Mouse (Mus musculus): ENCODE results near the gene Atg16l1. TPM values are rescaled to one million over a fixed set of nuclear protein-coding genes. Genes with fewer than 3 reads are reported as not detected.

The Atg16l1 gene
- total RNA-seq, 1 experiment, result 63.4 TPM

GRCm38 (mm10) chr1:87734153-87734552 is 21.5 kb upstream of the Atg16l1 start:
- H3K4me3 ChIP-seq (ENCODE audit: insufficient read depth in 1 of 2, low read depth in 1 of 2, low read length in 2 of 2, poor library complexity in 1 of 2, severe bottlenecking in 1 of 2), result no peak overlapping the region
- H3K36me3 ChIP-seq (ENCODE audit: control insufficient read depth, insufficient read depth, low read length, poor library complexity, severe bottlenecking), result no peaks in the 10 kb centered on the region
- H3K9me3 ChIP-seq (ENCODE audit: control insufficient read depth, insufficient read depth, low read depth, low read length), result no peaks in the 10 kb centered on the region
- H3K4me1 ChIP-seq (ENCODE audit: control insufficient read depth in 2 of 2, insufficient read depth in 2 of 2, low read length in 2 of 2, poor library complexity in 1 of 2), result peaks cover 8 to 9% of the 10 kb centered on the region in 2 experiments; a peak in 3 of 4 replicates
- no peak overlapping the region for H3K9ac ChIP-seq (ENCODE audit: insufficient read depth, low read depth, low read length, poor library complexity, severe bottlenecking)
- DNase-seq (ENCODE audit: low read depth, low spot score), result no peak
- in situ Hi-C loops (cut with MboI; ENCODE audit: low sequenced_read_pairs in 2 of 2, unreplicated experiment in 2 of 2), result no loop called here
- TF ChIP-seq MAFK (IDR thresholded peaks at IDR 0.05; ENCODE audit: insufficient read depth, low read depth, low read length) (no peak), HCFC1 (IDR thresholded peaks at IDR 0.05; ENCODE audit: borderline replicate concordance, insufficient read depth, low read length) (no peak), CHD2 (IDR thresholded peaks at IDR 0.05; ENCODE audit: low read depth, low read length) (no peak), ZNF384 (IDR thresholded peaks at IDR 0.05; ENCODE audit: low read depth, low read length) (no peak), ZC3H11A (IDR thresholded peaks at IDR 0.05; ENCODE audit: borderline replicate concordance, low read depth, low read length) (no peak)
- no peak overlapping the region for H3K27ac ChIP-seq (ENCODE audit: insufficient read depth, low read depth, low read length, poor library complexity, severe bottlenecking)

GRCm38 (mm10) chr1:87740584-87741290 is 14.9 kb upstream of the Atg16l1 start:
- in situ Hi-C loops (cut with MboI; ENCODE audit: low sequenced_read_pairs in 2 of 2, unreplicated experiment in 2 of 2), result no loop called here
- H3K4me1 ChIP-seq (ENCODE audit: control insufficient read depth in 2 of 2, insufficient read depth in 2 of 2, low read length in 2 of 2, poor library complexity in 1 of 2), result no peaks in the 10 kb centered on the region
- TF ChIP-seq HCFC1 (IDR thresholded peaks at IDR 0.05; ENCODE audit: borderline replicate concordance, insufficient read depth, low read length) (no peak), MAFK (IDR thresholded peaks at IDR 0.05; ENCODE audit: insufficient read depth, low read depth, low read length) (no peak), CHD2 (IDR thresholded peaks at IDR 0.05; ENCODE audit: low read depth, low read length) (no peak), ZNF384 (IDR thresholded peaks at IDR 0.05; ENCODE audit: low read depth, low read length) (no peak), ZC3H11A (IDR thresholded peaks at IDR 0.05; ENCODE audit: borderline replicate concordance, low read depth, low read length) (no peak)
- no peak overlapping the region for H3K27ac ChIP-seq (ENCODE audit: insufficient read depth, low read depth, low read length, poor library complexity, severe bottlenecking)
- H3K4me3 ChIP-seq (ENCODE audit: insufficient read depth in 1 of 2, low read depth in 1 of 2, low read length in 2 of 2, poor library complexity in 1 of 2, severe bottlenecking in 1 of 2), result no peak overlapping the region
- no peaks in the 10 kb centered on the region for H3K36me3 ChIP-seq (ENCODE audit: control insufficient read depth, insufficient read depth, low read length, poor library complexity, severe bottlenecking)
- H3K9ac ChIP-seq (ENCODE audit: insufficient read depth, low read depth, low read length, poor library complexity, severe bottlenecking), result no peak overlapping the region
- no peaks in the 10 kb centered on the region for H3K9me3 ChIP-seq (ENCODE audit: control insufficient read depth, insufficient read depth, low read depth, low read length)
- no peak for DNase-seq (ENCODE audit: low read depth, low spot score)

DNA sequence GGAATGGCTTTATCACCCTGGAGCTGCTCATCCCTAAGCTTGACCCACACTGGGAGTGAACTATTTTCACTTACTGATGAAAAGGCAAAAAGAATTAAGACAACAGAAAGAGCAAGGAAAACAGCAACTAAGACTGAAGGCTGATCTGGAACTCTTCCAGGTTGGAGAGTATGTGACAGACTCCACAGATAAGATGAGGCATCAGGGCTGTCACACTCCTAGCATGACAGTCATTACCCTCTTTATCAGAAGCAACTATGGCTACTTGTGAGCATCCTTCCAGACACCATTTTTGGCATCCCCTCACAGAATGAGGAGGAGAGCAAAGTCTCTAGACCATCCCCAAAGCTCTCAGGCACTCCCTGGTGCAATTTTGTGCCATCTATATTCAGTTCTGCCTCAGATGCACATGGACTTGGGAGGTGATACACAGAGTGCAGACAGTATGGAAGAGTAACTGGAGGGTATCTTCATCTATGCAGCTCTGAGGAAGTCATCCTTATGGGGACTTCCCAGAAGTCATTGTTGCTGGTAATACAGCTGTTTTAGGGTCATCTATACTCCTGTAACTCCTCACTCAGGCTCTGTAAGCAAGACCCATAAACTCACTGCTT is 6.2 kb upstream of the Atg16l1 start:
- H3K9me3 ChIP-seq (ENCODE audit: control insufficient read depth, insufficient read depth, low read depth, low read length), result no peaks in the 10 kb centered on the region
- TF ChIP-seq ZC3H11A (IDR thresholded peaks at IDR 0.05; ENCODE audit: borderline replicate concordance, low read depth, low read length) (no peak), HCFC1 (IDR thresholded peaks at IDR 0.05; ENCODE audit: borderline replicate concordance, insufficient read depth, low read length) (no peak), CHD2 (IDR thresholded peaks at IDR 0.05; ENCODE audit: low read depth, low read length) (no peak), ZNF384 (IDR thresholded peaks at IDR 0.05; ENCODE audit: low read depth, low read length) (no peak), MAFK (IDR thresholded peaks at IDR 0.05; ENCODE audit: insufficient read depth, low read depth, low read length) (no peak)
- no peak overlapping the region for H3K27ac ChIP-seq (ENCODE audit: insufficient read depth, low read depth, low read length, poor library complexity, severe bottlenecking)
- no peak for DNase-seq (ENCODE audit: low read depth, low spot score)
- H3K4me3 ChIP-seq (ENCODE audit: insufficient read depth in 1 of 2, low read depth in 1 of 2, low read length in 2 of 2, poor library complexity in 1 of 2, severe bottlenecking in 1 of 2), result no peak overlapping the region
- no peaks in the 10 kb centered on the region for H3K36me3 ChIP-seq (ENCODE audit: control insufficient read depth, insufficient read depth, low read length, poor library complexity, severe bottlenecking)
- in situ Hi-C loops (cut with MboI; ENCODE audit: low sequenced_read_pairs in 2 of 2, unreplicated experiment in 2 of 2), result no loop called here
- no peaks in the 10 kb centered on the region for H3K4me1 ChIP-seq (ENCODE audit: control insufficient read depth in 2 of 2, insufficient read depth in 2 of 2, low read length in 2 of 2, poor library complexity in 1 of 2)
- no peak overlapping the region for H3K9ac ChIP-seq (ENCODE audit: insufficient read depth, low read depth, low read length, poor library complexity, severe bottlenecking)

- no peak for DNase-seq (ENCODE audit: low read depth, low spot score)
- no peaks in the 10 kb centered on the region for H3K9me3 ChIP-seq (ENCODE audit: control insufficient read depth, insufficient read depth, low read depth, low read length)
- no peak overlapping the region for H3K4me3 ChIP-seq (ENCODE audit: insufficient read depth in 1 of 2, low read depth in 1 of 2, low read length in 2 of 2, poor library complexity in 1 of 2, severe bottlenecking in 1 of 2)
- in situ Hi-C loops (cut with MboI; ENCODE audit: low sequenced_read_pairs in 2 of 2, unreplicated experiment in 2 of 2), result no loop called here
- no peak overlapping the region for H3K27ac ChIP-seq (ENCODE audit: insufficient read depth, low read depth, low read length, poor library complexity, severe bottlenecking)
- no peak for TF ChIP-seq ZNF384 (IDR thresholded peaks at IDR 0.05; ENCODE audit: low read depth, low read length)
- no peak for TF ChIP-seq ZC3H11A (IDR thresholded peaks at IDR 0.05; ENCODE audit: borderline replicate concordance, low read depth, low read length)
- no peaks in the 10 kb centered on the region for H3K4me1 ChIP-seq (ENCODE audit: control insufficient read depth in 2 of 2, insufficient read depth in 2 of 2, low read length in 2 of 2, poor library complexity in 1 of 2)
- no peak overlapping the region for H3K9ac ChIP-seq (ENCODE audit: insufficient read depth, low read depth, low read length, poor library complexity, severe bottlenecking)
- peaks cover 49% of the 10 kb centered on the region for H3K36me3 ChIP-seq (ENCODE audit: control insufficient read depth, insufficient read depth, low read length, poor library complexity, severe bottlenecking)
Measured at GRCm38 (mm10) chr1:87763821-87764220, 8.2 kb downstream of the Atg16l1 start.
